Mouse (Mus musculus) olfactory bulb, adult 2 months (tissue): ENCODE results near the gene Gm29110.
"Not testable (repeated sequence)": the region's sequence is repeated elsewhere in the genome, so short reads cannot be mapped to it uniquely, and the experiment has no call there.

Experiments used
- CTCF ChIP-seq: fragments of 200-500 bp; IDR thresholded peaks from 2 replicates; pipeline ENCODE4 v1.5.1; 2012; ENCODE audit warnings: low read depth, mild to moderate bottlenecking, low read length, moderate library complexity; ENCODE audit not compliant: insufficient read depth
- POLR2A ChIP-seq: fragments of 200-500 bp; IDR thresholded peaks from 2 replicates; pipeline ENCODE4 v1.6.1; 2012; ENCODE audit warnings: mild to moderate bottlenecking, low read depth, low read length, moderate library complexity; ENCODE audit not compliant: insufficient read depth

DNA sequence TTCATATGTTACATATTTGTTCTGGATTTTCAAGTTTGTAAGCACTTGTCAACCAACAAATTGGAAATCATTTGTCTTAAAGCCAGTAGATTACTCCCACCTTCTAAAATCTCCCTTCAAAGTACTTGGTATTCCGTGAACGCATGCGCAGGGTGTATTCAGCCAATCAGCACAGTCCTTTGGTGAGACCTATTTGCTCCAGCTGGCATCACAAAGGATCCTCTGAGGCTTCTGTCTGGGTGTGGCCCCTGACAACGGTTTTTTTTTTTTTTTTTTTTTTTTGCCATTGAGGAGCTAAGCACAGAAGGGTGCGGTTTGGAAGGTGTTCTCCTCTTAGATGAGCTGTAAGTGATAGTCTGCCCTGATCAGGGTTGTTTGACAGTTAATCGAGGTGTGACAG is at the start of gene Gm29110:
- TF ChIP-seq CTCF, POLR2A: not testable (repeated sequence)
